In the genomic region with DNA sequence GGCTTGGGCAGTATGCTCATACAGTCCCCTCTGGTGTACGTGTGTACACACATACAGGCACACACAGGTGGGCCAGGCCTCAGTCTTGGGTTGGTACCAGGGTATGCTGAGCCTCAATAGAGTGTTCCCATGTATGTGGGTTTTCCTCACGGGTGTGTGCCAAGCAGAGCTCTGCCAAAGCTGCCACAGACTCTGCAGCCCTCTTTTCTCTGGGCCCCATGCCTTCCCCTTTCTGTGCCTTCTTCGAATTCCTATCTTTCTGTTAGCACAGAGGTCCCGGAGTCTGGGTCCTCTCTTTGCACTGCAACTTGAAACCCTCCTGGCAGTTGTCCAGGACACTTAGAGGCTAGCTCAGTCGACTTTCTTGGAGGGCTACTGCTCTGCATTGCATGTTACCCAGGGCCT, we compare ENCODE assay signal across 8 mouse cellular contexts. TPM values are rescaled to one million over a fixed set of nuclear protein-coding genes. Genes with fewer than 3 reads are reported as not detected.
DNase-seq lines count a peak whose midpoint lies in the region; ATAC-seq and TF ChIP-seq lines count a peak whose summit lies in the region.

No protein-coding gene starts in this region.

- peaks cover 44% of the 10 kb centered on the region for H3K9me3 ChIP-seq in megakaryocyte, embryonic 14.5 days
- no peaks in the 10 kb centered on the region for H3K9me3 ChIP-seq in forebrain, postnatal 0 days (ENCODE audit: low read length)
- peaks cover 5% of the 10 kb centered on the region; the same call in 1 of the 2 replicates for H3K9me3 ChIP-seq in intestine, embryonic 16.5 days (ENCODE audit: control insufficient read depth, low read length)
- H3K9me3 ChIP-seq in lung, embryonic 15.5 days: no peaks in the 10 kb centered on the region

- intact Hi-C loops in left cerebral cortex, postnatal 36 days (cut with DNase I): no loop called here

- 19% methylated on average over 5 of the region's 5 CpGs for WGBS in forebrain, postnatal 0 days
- 20% methylated on average over 5 of the region's 5 CpGs for WGBS in intestine, embryonic 16.5 days
- WGBS in lung, embryonic 15.5 days: 13% methylated on average over 5 of the region's 5 CpGs

- H3K4me1 ChIP-seq in megakaryocyte, embryonic 14.5 days: no peaks in the 10 kb centered on the region
- no peaks in the 10 kb centered on the region for H3K4me1 ChIP-seq in forebrain, postnatal 0 days (ENCODE audit: insufficient read depth)
- peaks cover 35% of the 10 kb centered on the region for H3K4me1 ChIP-seq in intestine, embryonic 16.5 days (ENCODE audit: control insufficient read depth, insufficient read depth, low read length)
- peaks cover 51% of the 10 kb centered on the region for H3K4me1 ChIP-seq in lung, embryonic 15.5 days

- no peak for ATAC-seq in megakaryocyte, adult 5-6 weeks (ENCODE audit: poor library complexity, severe bottlenecking)
- ATAC-seq in forebrain, postnatal 0 days: peak; percentile 20; the same call in 1 of the 2 replicates
- ATAC-seq in intestine, embryonic 16.5 days: peak; percentile 67
- ATAC-seq in lung, embryonic 15.5 days (ENCODE audit: borderline replicate concordance, extremely low read depth, low FRiP score, low TSS enrichment): peak; percentile 72

- H3K4me3 ChIP-seq in megakaryocyte, embryonic 14.5 days (replicated peaks): peak overlapping the region; percentile 11
- H3K4me3 ChIP-seq in forebrain, postnatal 0 days (ENCODE audit: low read depth, low read length): no peak overlapping the region
- no peak overlapping the region for H3K4me3 ChIP-seq in intestine, embryonic 16.5 days (ENCODE audit: low read length)
- H3K4me3 ChIP-seq in lung, embryonic 15.5 days: no peak overlapping the region

- H3K4me2 ChIP-seq in forebrain, postnatal 0 days (ENCODE audit: low read depth): no peak overlapping the region
- H3K4me2 ChIP-seq in intestine, embryonic 16.5 days (ENCODE audit: low read depth, low read length): no peak overlapping the region
- peak overlapping the region; percentile 14 for H3K4me2 ChIP-seq in lung, embryonic 15.5 days

- H3K27me3 ChIP-seq in megakaryocyte, embryonic 14.5 days (replicated peaks): peaks cover 4% of the 10 kb centered on the region
- H3K27me3 ChIP-seq in forebrain, postnatal 0 days (ENCODE audit: insufficient read depth, low read length): no peaks in the 10 kb centered on the region
- H3K27me3 ChIP-seq in intestine, embryonic 16.5 days (replicated peaks; ENCODE audit: control insufficient read depth, insufficient read depth, low read length): no peaks in the 10 kb centered on the region
- H3K27me3 ChIP-seq in lung, embryonic 15.5 days: no peaks in the 10 kb centered on the region

- DNase-seq in forebrain, postnatal 0 days: peak; percentile 26
- DNase-seq in testis, postnatal 14 days (ENCODE audit: low spot score): peak; percentile 33
- no peak for DNase-seq in left cerebral cortex, postnatal 36 days (ENCODE audit: low spot score in 2 of 2)
- no peak for DNase-seq in thymus, postnatal 10 days (ENCODE audit: low spot score in 2 of 2)

- TF ChIP-seq CTCF in forebrain, postnatal 0 days (IDR thresholded peaks at IDR 0.05; ENCODE audit: low read depth): no peak

- no peaks in the 10 kb centered on the region for H3K36me3 ChIP-seq in megakaryocyte, embryonic 14.5 days (replicated peaks; ENCODE audit: low read length)
- no peaks in the 10 kb centered on the region for H3K36me3 ChIP-seq in forebrain, postnatal 0 days (ENCODE audit: insufficient read depth)
- no peaks in the 10 kb centered on the region; the same call in 1 of the 2 replicates for H3K36me3 ChIP-seq in intestine, embryonic 16.5 days (ENCODE audit: control insufficient read depth, insufficient read depth, low read length)
- H3K36me3 ChIP-seq in lung, embryonic 15.5 days: no peaks in the 10 kb centered on the region

- no peak overlapping the region for H3K9ac ChIP-seq in forebrain, postnatal 0 days
- peak overlapping the region; percentile 16; the same call in 1 of the 2 replicates for H3K9ac ChIP-seq in intestine, embryonic 16.5 days (ENCODE audit: low read depth, low read length)
- no peak overlapping the region for H3K9ac ChIP-seq in lung, embryonic 15.5 days

- H3K27ac ChIP-seq in forebrain, postnatal 0 days (ENCODE audit: low read depth, low read length): no peak overlapping the region
- peak overlapping the region; percentile 90 for H3K27ac ChIP-seq in intestine, embryonic 16.5 days (ENCODE audit: low read length)
- peak overlapping the region; percentile 93 for H3K27ac ChIP-seq in lung, embryonic 15.5 days

RNA-seq across cellular contexts. Expression of a gene that starts 33.1 kb away (rescaled TPM):
- polyA plus RNA-seq in megakaryocyte, embryonic 14.5 days (2012; ENCODE audit: insufficient read depth, low replicate concordance): 0.36 and 3.0 TPM in 2 replicates
- 0.02 and 0.05 TPM in 2 replicates for total RNA-seq in megakaryocyte, adult 5-6 weeks (2015)
- total RNA-seq in megakaryocyte, adult 5-6 weeks (2017): not detected in 2 replicates
- 13.8 and 21.9 TPM in 2 replicates for total RNA-seq in forebrain, postnatal 0 days (2014; rRNA removed)
- polyA plus RNA-seq in forebrain, postnatal 0 days (2015; fragmentation: Nextera tagmentation; extraction: Ambion mirVana): 5.5 and 11.1 TPM in 2 replicates
- 15.0 and 15.3 TPM in 2 replicates for polyA plus RNA-seq in intestine, embryonic 16.5 days (2015; fragmentation: Nextera tagmentation; extraction: Ambion mirVana)
- polyA plus RNA-seq in lung, embryonic 15.5 days (2015; fragmentation: Nextera tagmentation; extraction: Ambion mirVana): 22.0 and 25.0 TPM in 2 replicates
- 1 to 10 TPM; 4.6 to 7.0 TPM for total RNA-seq in left cerebral cortex, postnatal 36 days (2021)

Comparison
In these comparisons a context has a peak if more than half of its experiments do, and no peak if none do; other contexts are left out.
1. DNase-seq: peak in forebrain, postnatal 0 days (single experiment) and testis, postnatal 14 days (single experiment); none in left cerebral cortex, postnatal 36 days (0 of 2) and thymus, postnatal 10 days (0 of 2).